Mouse (Mus musculus) spleen, adult 2 months (tissue): Measurements from ENCODE around the gene B4galnt2. TPM values are rescaled to one million over a fixed set of nuclear protein-coding genes. Genes with fewer than 3 reads are reported as not detected.
A peak's percentile ranks its signal among the peaks of the same experiment; 100 is the strongest.
"Not testable (repeated sequence)": the region's sequence is repeated elsewhere in the genome, so short reads cannot be mapped to it uniquely, and the experiment has no call there.

Source experiments
- DNase-seq, 2 experiments: peaks; one replicate each; pipeline versions ENCODE4 v3.0.0 to v3.0.0-alpha.2; 2012 to 2021; ENCODE audit warnings: low spot score in 2 of 2, low read depth in 1 of 2
- H3K27ac ChIP-seq: fragments of 200-500 bp; 2 replicates; pipeline ENCODE4 v1.5.1; 2012; ENCODE audit warnings: low read length, inconsistent platforms; ENCODE audit not compliant: insufficient read depth
- H3K27me3 ChIP-seq: fragments of 200-500 bp; 2 replicates; pipeline ENCODE4 v1.6.1; 2012; ENCODE audit warnings: mild to moderate bottlenecking, moderate library complexity, low read length, inconsistent platforms; ENCODE audit not compliant: control insufficient read depth, insufficient read depth
- H3K36me3 ChIP-seq: fragments of 200-500 bp; 2 replicates; pipeline ENCODE4 v1.6.1; 2012; ENCODE audit warnings: mild to moderate bottlenecking, low read length, inconsistent platforms; ENCODE audit not compliant: control insufficient read depth, insufficient read depth
- H3K4me1 ChIP-seq: fragments of 200-500 bp; 2 replicates; pipeline ENCODE4 v1.6.1; 2011; ENCODE audit warnings: inconsistent platforms; ENCODE audit not compliant: control insufficient read depth, insufficient read depth, insufficient read length
- H3K4me3 ChIP-seq: fragments of 200-500 bp; 2 replicates; pipeline ENCODE4 v1.5.1; 2011; ENCODE audit warnings: mild to moderate bottlenecking, inconsistent platforms; ENCODE audit not compliant: insufficient read depth, insufficient read length; ENCODE audit errors: extremely low read depth
- CTCF ChIP-seq: fragments of 200-500 bp; IDR thresholded peaks from 2 replicates; pipeline ENCODE4 v1.5.1; 2011; ENCODE audit warnings: mild to moderate bottlenecking, inconsistent platforms; ENCODE audit not compliant: insufficient read depth, insufficient read length, insufficient replicate concordance; ENCODE audit errors: extremely low read depth
- POLR2A ChIP-seq: fragments of 200-500 bp; IDR thresholded peaks from 2 replicates; pipeline ENCODE4 v1.6.1; 2011; ENCODE audit warnings: low read depth, low read length, inconsistent platforms
- WGBS: fragments of 180-500 bp; shearing (Covaris S2); methylation state at CpG from one replicate; pipeline ENCODE4 v1.1.7; 2018; 5-methylcytosine and 5-hydroxymethylcytosine counted together
- polyA plus RNA-seq: library from polyadenylated mRNA; depleted of rRNA; stranded (reverse); fragments of >200 nt; gene quantifications from 2 replicates; pipeline ENCODE4 v1.2.3, GENCODE M21; 2012

B4galnt2 gene
- polyA plus RNA-seq, 1 experiment, result not detected

GRCm38 (mm10) chr11:95904290-95904689 is 10.4 kb downstream of the B4galnt2 start:
- Histone ChIP-seq H3K27me3 (no peaks in the 10 kb centered on the region), H3K4me3 (no peak overlapping the region), H3K27ac (no peak overlapping the region), H3K36me3 (no peaks in the 10 kb centered on the region), H3K4me1 (no peaks in the 10 kb centered on the region; the same call in 1 of the 2 replicates)
- TF ChIP-seq POLR2A, result no peak
- no peak for TF ChIP-seq CTCF
- DNase-seq, result no peak
- WGBS, result 85% methylated on average over 2 of the region's 2 CpGs

- DNase-seq, result peak in 1 of 2 experiments; percentile 50
- no peaks in the 10 kb centered on the region for H3K36me3 ChIP-seq
- peak overlapping the region; percentile 58 for H3K4me3 ChIP-seq
- H3K27me3 ChIP-seq, result 0 out of 2 replicates have a peak, but pooled peaks cover 1% of the 10 kb centered on the region
- no peak; the same call in 1 of the 2 replicates for TF ChIP-seq POLR2A
- TF ChIP-seq CTCF, result no peak
- peak overlapping the region; percentile 37; the same call in 1 of the 2 replicates for H3K27ac ChIP-seq
- peaks cover 4% of the 10 kb centered on the region; the same call in 1 of the 2 replicates for H3K4me1 ChIP-seq
- WGBS, result 9% methylated on average over 14 of the region's 14 CpGs
These were observed 18.1 kb downstream of the B4galnt2 start for GRCm38 (mm10) chr11:95896446-95897179.

- Histone ChIP-seq H3K4me1 (no peaks in the 10 kb centered on the region), H3K36me3 (no peaks in the 10 kb centered on the region), H3K27me3 (0 out of 2 replicates have a peak, but pooled peaks cover 1% of the 10 kb centered on the region), H3K4me3 (no peak overlapping the region), H3K27ac (no peak overlapping the region)
- TF ChIP-seq POLR2A, result no peak
- no peak for TF ChIP-seq CTCF
- WGBS, result 74% methylated on average over 2 of the region's 2 CpGs
- no peak for DNase-seq
These were observed 24.1 kb downstream of the B4galnt2 start for GRCm38 (mm10) chr11:95890462-95891051.

- 86% methylated on average over 2 of the region's 2 CpGs for WGBS
These were observed 34.8 kb downstream of the B4galnt2 start for GRCm38 (mm10) chr11:95879861-95880260.

GRCm38 (mm10) chr11:95876296-95876695 is 38.4 kb downstream of the B4galnt2 start:
- Histone ChIP-seq H3K4me3 (no peak overlapping the region), H3K36me3 (no peaks in the 10 kb centered on the region), H3K27me3 (no peaks in the 10 kb centered on the region), H3K4me1 (no peaks in the 10 kb centered on the region), H3K27ac (no peak overlapping the region)
- TF ChIP-seq POLR2A (no peak), CTCF (peak; percentile 73; the same call in 1 of the 2 replicates)
- WGBS, result 28% methylated on average over 7 of the region's 7 CpGs
- peak in 1 of 2 experiments; percentile 51 for DNase-seq

More at GRCm38 (mm10) chr11:95879861-95880260, 34.8 kb downstream of the B4galnt2 start:
- not testable (repeated sequence) for DNase-seq, H3K27me3 ChIP-seq, H3K4me1 ChIP-seq, H3K36me3 ChIP-seq, H3K27ac ChIP-seq, H3K4me3 ChIP-seq

- WGBS, result 40% methylated on average over 9 of the region's 9 CpGs
- no peak for TF ChIP-seq POLR2A
- no peak for TF ChIP-seq CTCF
- H3K36me3 ChIP-seq, result no peaks in the 10 kb centered on the region
These were observed 38.9 kb downstream of the B4galnt2 start for GRCm38 (mm10) chr11:95875804-95876203.

More at GRCm38 (mm10) chr11:95875804-95876203, 38.9 kb downstream of the B4galnt2 start:
- Histone ChIP-seq H3K4me3 (no peak overlapping the region), H3K4me1 (no peaks in the 10 kb centered on the region), H3K27ac (no peak overlapping the region), H3K27me3 (no peaks in the 10 kb centered on the region)
- no peak for DNase-seq
